Mouse (Mus musculus) c-Kit-positive CD71-negative TER-119-negative erythroid progenitor cells, embryonic 14.5 days (primary cell): ENCODE results near the gene Pnpla7.
A peak's percentile ranks its signal among the peaks of the same experiment; 100 is the strongest.

ENCODE experiments used
- DNase-seq: peaks from one replicate; pipeline ENCODE4 v3.0.0-alpha.2; 2013; ENCODE audit warnings: low read depth

Pnpla7 gene

DNA sequence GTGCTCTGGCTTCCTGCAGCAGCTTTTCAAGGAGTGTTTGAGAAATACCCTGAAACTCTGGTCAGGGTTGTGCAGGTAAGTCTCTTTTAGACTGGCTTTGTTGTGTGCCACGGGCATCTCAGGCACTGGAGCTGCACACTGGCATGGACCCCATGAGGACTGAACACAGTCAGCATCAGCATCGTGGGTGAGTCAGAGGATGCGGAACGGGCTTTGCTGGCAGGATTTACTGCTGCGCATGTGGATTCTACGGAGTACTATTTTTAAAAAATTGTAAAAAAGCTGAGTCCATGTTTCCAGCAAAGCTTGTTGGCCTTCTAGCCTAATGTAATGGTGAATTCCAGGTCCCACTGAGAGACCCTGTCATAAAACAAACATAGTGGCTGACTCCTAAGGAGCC is 19.5 kb downstream of the Pnpla7 start:
- DNase-seq: no peak

GRCm38 (mm10) chr2:24996471-24996870 is 20.6 kb downstream of the Pnpla7 start:
- DNase-seq: no peak

- DNase-seq: no peak
Observed at GRCm38 (mm10) chr2:25000544-25001235, 24.9 kb downstream of the Pnpla7 start.

GRCm38 (mm10) chr2:25003946-25004786 is 28.3 kb downstream of the Pnpla7 start:
- DNase-seq: no peak

DNA sequence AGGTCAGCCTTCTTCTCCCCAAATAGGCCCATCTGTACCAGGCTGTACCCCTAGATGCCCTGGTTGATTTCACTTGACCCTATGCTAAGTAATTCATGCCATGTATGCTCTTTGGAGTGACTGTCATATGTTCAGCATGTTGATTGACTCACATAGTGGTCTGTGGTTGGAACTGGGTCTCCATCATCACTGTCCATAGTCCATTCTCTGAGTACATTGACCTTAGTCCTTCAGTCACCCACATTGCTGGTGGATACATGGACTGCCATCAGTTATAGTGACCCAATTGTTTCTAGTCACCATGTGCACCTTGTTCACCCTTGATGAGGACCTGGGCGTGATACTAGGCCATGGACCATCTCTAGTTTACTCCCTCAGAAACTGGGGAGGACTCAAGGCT is 30.9 kb downstream of the Pnpla7 start:
- no peak for DNase-seq

DNA sequence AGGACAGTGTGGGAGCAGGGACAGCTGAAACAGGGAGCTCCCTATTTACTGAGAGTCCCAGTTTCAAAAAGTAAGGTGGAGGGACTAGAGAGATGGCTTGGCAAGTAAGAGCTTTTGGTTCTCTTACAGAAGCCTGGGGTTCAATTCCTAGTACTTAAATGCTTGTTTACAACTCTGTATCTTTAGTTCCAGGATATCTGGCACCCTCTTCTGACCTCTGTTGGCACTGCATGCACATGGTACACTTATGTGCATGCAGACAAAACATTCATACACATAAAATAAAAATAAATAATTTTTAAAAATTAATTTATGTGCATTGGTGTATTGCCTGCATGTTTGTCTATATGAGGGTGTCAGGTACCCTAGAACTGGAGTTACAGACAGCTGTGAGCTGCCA is 32.4 kb downstream of the Pnpla7 start:
- no peak for DNase-seq

DNA sequence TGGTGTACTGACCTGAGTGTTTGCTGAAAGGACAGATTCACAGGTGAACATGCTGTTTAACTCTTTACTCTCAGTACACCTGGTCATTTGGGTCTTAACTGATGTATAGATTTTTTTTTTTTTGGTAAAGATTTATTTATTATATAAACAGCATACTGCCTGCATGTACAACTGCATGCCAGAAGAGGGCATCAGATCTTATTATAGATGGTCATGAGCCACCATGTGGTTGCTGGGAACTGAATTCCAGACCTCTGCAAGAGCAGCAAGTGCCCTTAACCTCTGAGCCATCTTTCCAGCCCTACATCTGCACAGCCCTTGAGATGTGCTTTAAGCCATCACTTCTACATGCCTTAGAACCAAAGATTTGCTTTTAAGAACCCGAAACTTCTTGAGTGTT is 46.8 kb downstream of the Pnpla7 start:
- DNase-seq: no peak

GRCm38 (mm10) chr2:25025109-25025508 is 49.3 kb downstream of the Pnpla7 start:
- DNase-seq: no peak

- no peak for DNase-seq
Observed at GRCm38 (mm10) chr2:25034994-25035393, 59.2 kb downstream of the Pnpla7 start.

DNA sequence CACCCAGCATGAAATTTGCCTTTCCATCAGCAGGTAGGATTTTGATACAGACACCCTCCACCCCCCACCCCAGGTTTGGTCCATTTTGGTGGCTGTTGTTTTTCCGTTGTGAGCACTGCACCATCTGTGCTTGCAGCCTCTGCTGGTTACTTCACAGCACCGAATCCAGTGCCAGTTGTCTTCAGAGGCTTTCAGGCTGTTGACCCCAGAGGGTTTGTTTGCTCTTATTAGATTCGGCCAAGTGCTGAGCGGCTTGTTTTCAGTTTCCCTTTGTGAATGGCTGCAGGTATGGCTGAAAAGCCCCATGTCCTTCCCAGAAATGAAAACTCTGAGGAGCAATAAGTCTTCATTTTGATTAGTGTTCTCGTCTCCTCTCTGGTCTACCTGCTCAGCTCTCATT is 64.3 kb downstream of the Pnpla7 start:
- no peak for DNase-seq

DNA sequence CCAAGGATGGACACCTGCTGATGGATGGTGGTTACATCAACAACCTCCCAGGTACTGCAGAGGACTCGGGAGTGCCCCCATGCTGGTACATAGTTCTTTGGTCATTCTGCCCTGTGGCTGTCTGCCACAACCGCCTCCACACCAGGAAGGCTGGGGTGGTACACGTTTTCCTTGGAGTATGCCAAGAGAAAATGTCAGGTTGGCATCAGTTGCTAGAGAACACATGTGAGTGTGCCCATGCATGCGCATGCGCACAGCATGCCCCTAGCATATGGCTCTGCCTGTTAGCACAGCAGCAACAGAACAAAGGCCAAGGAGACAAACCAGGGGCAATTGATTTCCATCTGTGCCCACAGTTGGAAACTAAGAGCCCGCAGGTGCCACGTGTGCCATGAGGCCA is 75.1 kb downstream of the Pnpla7 start:
- no peak for DNase-seq

GRCm38 (mm10) chr2:25051450-25051849 is 75.6 kb downstream of the Pnpla7 start:
- DNase-seq: no peak

- DNase-seq: no peak
Observed at GRCm38 (mm10) chr2:25053101-25053500, 77.3 kb downstream of the Pnpla7 start.

DNA sequence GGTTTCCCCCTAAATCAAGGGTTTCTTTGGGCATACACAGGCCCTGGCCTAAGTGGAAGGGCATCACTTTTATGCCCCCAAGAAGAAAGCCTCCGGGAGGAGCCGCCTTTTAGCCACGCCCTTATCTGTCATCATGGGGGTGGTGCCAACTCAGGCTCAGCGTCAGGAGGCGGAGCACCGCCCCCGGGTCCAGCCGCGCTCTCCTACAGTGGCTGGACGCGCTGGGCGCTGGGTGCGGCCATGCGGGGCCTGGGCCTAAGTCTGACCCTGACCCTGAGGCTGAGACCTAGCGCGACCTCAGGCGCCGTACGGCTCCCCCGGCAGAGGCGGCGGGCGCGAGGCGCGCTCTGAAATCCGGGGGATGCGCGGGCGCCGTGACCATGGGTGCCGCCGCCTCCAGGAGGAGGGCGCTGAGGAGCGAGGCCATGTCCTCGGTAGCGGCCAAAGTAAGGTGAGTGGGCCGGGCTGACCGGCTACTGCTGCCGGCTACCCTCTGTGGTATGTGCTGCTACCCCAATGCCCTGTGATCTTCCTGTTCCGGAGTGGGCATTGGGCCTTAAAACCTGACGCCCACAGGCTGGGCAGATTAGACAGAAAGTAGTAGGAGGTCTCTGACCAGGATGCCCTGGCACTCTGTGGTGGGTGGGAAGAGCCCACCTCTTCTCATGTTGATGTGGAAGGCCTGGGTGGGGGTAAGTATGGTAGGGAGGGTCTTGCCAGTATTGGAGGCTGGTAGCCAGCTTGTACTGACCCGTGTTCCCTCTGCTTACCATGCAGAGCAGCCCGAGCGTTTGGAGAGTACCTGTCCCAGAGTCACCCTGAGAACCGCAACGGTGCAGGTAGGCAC is 78.6 kb downstream of the Pnpla7 start, which contains the start of gene Nsmf:
TSS of gene Nsmf (plus strand) at position 135 of the 847 bp plus-strand sequence.
- peak; percentile 70 for DNase-seq

DNA sequence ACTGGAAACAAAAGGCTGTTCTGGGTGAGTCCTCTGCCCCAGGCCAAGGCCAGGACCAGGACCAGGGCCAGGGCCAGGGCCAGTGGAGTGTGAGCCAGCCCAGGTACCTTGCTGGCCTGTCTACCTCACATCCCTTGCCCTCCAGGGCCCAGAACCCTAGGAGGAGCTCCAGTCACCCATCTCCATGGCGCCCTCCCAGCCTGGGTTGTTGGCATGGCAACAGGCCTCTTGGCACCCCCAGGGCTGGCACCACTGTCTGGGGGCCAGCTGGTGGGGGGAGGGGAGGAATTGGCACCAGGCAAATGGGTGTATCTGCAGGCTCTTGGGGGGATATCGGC is 79.2 kb downstream of the Pnpla7 start:
- no peak for DNase-seq

GRCm38 (mm10) chr2:25055409-25056155 is 79.7 kb downstream of the Pnpla7 start:
- DNase-seq: no peak

GRCm38 (mm10) chr2:25058926-25059325 is 83.1 kb downstream of the Pnpla7 start:
- DNase-seq: no peak

GRCm38 (mm10) chr2:25063523-25063922 is 87.7 kb downstream of the Pnpla7 start:
- no peak for DNase-seq

GRCm38 (mm10) chr2:25064285-25064684 is 88.5 kb downstream of the Pnpla7 start:
- no peak for DNase-seq

DNA sequence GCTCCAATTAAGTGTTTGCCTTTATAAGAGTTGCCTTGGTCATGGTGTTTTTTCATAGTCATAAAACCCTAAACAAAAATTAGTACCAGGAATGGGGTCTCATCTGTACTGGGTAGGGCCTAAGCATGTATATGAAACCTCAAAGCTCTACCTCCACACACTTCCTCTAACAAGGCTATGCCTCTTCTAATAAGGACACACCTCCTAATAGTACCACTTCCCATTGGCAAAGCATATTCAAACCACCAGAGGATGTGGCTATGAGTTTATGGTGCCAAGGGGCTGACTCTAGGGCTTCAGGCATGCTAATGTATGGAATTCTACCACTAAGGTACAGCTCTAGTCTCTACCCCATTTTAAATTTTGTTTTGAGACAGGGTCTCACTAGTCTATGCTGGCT is 89.7 kb downstream of the Pnpla7 start:
- DNase-seq: no peak

DNA sequence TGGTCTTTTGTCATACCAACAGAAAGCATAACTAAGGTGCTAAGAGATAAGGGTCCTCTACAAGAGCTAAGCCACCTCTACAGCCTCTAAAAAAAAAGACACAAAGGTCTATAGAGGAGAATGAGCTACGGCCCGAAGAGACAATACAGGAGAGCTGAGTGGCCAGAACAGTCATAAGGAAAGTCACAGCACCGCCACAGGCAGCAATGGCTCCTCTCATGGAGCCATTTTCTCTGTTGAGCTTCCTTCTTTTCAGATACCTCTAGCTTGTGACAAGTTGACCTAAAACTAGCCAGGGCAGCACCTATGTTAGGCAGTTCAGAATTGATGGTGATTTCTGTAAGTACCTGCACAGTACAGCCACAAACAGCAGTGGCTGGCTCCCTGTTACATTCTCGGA is 90.7 kb downstream of the Pnpla7 start:
- no peak for DNase-seq

DNA sequence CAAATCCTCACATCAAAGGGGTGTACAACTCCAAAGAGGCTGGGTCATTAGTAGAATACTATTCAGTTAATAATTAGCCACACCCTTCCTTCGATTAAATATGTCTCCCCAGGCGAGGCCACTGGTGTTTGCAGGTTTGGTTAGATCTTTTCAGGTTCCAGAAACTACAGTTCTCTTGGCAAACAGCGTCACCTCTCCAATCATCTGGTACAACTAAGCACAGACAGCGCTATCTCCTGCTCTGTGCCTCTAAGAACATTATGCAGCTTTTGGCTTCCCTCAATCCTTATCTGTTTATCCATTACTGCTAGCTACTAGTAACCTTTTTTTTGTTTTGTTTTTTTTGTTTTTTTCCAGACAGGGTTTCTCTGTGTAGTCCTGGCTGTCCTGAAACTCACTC is 93.7 kb downstream of the Pnpla7 start:
- DNase-seq: no peak
